Mouse (Mus musculus): ENCODE data around the gene Cdnf. TPM values are rescaled to one million over a fixed set of nuclear protein-coding genes. Genes with fewer than 3 reads are reported as not detected.
A peak's percentile ranks its signal among the peaks of the same experiment; 100 is the strongest.

Gene Cdnf
- polyA plus RNA-seq, 1 experiment = not detected

GRCm38 (mm10) chr2:3499543-3499942 lies 13.3 kb upstream of the Cdnf start:
- H3K4me3 ChIP-seq (ENCODE audit: insufficient read depth, low read depth, low read length) = no peak overlapping the region
- no peak overlapping the region for H3K27ac ChIP-seq (ENCODE audit: insufficient read depth, low read depth, low read length)
- no peaks in the 10 kb centered on the region for H3K4me1 ChIP-seq (ENCODE audit: control insufficient read depth, insufficient read depth, low read length)
- TF ChIP-seq POLR2A (IDR thresholded peaks at IDR 0.05; ENCODE audit: insufficient read depth, low read depth, low read length) (no peak), CTCF (IDR thresholded peaks at IDR 0.05; ENCODE audit: insufficient read depth, low read depth, low read length) (no peak)
- 94% methylated on average over 6 of the region's 6 CpGs for WGBS

GRCm38 (mm10) chr2:3500886-3501285 lies 11.9 kb upstream of the Cdnf start:
- no peak overlapping the region for H3K27ac ChIP-seq (ENCODE audit: insufficient read depth, low read depth, low read length)
- no peak overlapping the region for H3K4me3 ChIP-seq (ENCODE audit: insufficient read depth, low read depth, low read length)
- 98% methylated on average over 5 of the region's 5 CpGs for WGBS
- TF ChIP-seq CTCF (IDR thresholded peaks at IDR 0.05; ENCODE audit: insufficient read depth, low read depth, low read length) (no peak), POLR2A (IDR thresholded peaks at IDR 0.05; ENCODE audit: insufficient read depth, low read depth, low read length) (no peak)
- H3K4me1 ChIP-seq (ENCODE audit: control insufficient read depth, insufficient read depth, low read length) = no peaks in the 10 kb centered on the region

DNA sequence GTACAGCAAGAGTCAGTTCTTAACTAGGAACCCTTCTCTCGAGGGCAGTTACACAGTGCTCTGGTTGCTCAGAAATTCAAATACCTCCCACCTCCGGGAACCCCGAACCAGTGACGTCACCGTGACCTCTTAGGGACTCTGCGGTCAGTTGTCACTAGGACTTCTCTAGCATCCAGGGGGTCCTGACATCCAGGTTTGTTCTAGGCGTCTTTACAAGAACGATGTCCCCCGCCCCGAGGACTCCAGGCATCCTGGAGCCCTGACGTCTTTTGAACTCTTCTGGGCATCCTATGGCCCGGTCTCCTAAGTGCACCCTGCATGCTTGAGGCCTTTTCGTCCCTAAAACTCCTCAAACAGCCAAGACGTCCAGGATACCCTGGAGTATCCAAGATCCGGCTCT lies 754 bp upstream of the Cdnf start:
- WGBS = 1% methylated on average over 15 of the region's 15 CpGs
- Histone ChIP-seq H3K27ac (ENCODE audit: insufficient read depth, low read depth, low read length) (0 out of 2 replicates have a peak overlapping the region, but pooled peaks have one; percentile 68), H3K4me3 (ENCODE audit: insufficient read depth, low read depth, low read length) (peak overlapping the region; percentile 93), H3K4me1 (ENCODE audit: control insufficient read depth, insufficient read depth, low read length) (peaks cover 6% of the 10 kb centered on the region; the same call in 1 of the 2 replicates)
- no peak for TF ChIP-seq POLR2A (IDR thresholded peaks at IDR 0.05; ENCODE audit: insufficient read depth, low read depth, low read length)
- no peak for TF ChIP-seq CTCF (IDR thresholded peaks at IDR 0.05; ENCODE audit: insufficient read depth, low read depth, low read length)

DNA sequence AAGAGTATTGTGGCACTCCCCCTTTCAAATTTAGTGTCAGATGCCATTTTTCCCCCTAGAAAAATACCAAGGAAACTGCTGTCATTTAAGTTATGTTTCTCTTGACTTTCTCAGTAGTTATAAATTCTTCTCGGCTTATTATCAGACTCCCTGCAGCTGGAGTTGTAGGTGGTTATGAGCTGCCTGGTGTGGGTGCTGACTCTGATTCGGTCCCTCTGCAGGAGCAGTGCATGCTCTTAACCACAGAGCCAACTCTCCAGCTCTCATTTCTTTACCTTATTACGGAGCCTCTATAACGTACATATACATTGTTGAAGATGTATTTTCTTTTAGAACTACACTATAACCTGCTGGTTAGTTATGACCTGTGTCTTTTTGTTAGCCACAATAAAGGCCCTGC lies 9.7 kb downstream of the Cdnf start:
- Histone ChIP-seq H3K4me3 (ENCODE audit: insufficient read depth, low read depth, low read length) (no peak overlapping the region), H3K4me1 (ENCODE audit: control insufficient read depth, insufficient read depth, low read length) (no peaks in the 10 kb centered on the region), H3K27ac (ENCODE audit: insufficient read depth, low read depth, low read length) (no peak overlapping the region)
- whole genome bisulfite sequencing = 80% methylated on average over 4 of the region's 4 CpGs
- no peak for TF ChIP-seq CTCF (IDR thresholded peaks at IDR 0.05; ENCODE audit: insufficient read depth, low read depth, low read length)
- no peak for TF ChIP-seq POLR2A (IDR thresholded peaks at IDR 0.05; ENCODE audit: insufficient read depth, low read depth, low read length)

- Histone ChIP-seq H3K4me1 (ENCODE audit: control insufficient read depth, insufficient read depth, low read length) (no peaks in the 10 kb centered on the region), H3K27ac (ENCODE audit: insufficient read depth, low read depth, low read length) (no peak overlapping the region), H3K4me3 (ENCODE audit: insufficient read depth, low read depth, low read length) (no peak overlapping the region)
- WGBS = 83% methylated on average over 6 of the region's 6 CpGs
- TF ChIP-seq CTCF (IDR thresholded peaks at IDR 0.05; ENCODE audit: insufficient read depth, low read depth, low read length) (no peak), POLR2A (IDR thresholded peaks at IDR 0.05; ENCODE audit: insufficient read depth, low read depth, low read length) (no peak)
Observed at GRCm38 (mm10) chr2:3526288-3526687, 13.5 kb downstream of the Cdnf start.

GRCm38 (mm10) chr2:3541307-3542079 lies 28.7 kb downstream of the Cdnf start:
- H3K27ac ChIP-seq (ENCODE audit: insufficient read depth, low read depth, low read length) = no peak overlapping the region
- no peak overlapping the region for H3K4me3 ChIP-seq (ENCODE audit: insufficient read depth, low read depth, low read length)
- WGBS = 69% methylated on average over 9 of the region's 9 CpGs
- H3K4me1 ChIP-seq (ENCODE audit: control insufficient read depth, insufficient read depth, low read length) = no peaks in the 10 kb centered on the region
- TF ChIP-seq CTCF (IDR thresholded peaks at IDR 0.05; ENCODE audit: insufficient read depth, low read depth, low read length) = no peak
- TF ChIP-seq POLR2A (IDR thresholded peaks at IDR 0.05; ENCODE audit: insufficient read depth, low read depth, low read length) = no peak

GRCm38 (mm10) chr2:3546055-3546454 lies 33.2 kb downstream of the Cdnf start:
- Histone ChIP-seq H3K4me3 (ENCODE audit: insufficient read depth, low read depth, low read length) (no peak overlapping the region), H3K4me1 (ENCODE audit: control insufficient read depth, insufficient read depth, low read length) (no peaks in the 10 kb centered on the region), H3K27ac (ENCODE audit: insufficient read depth, low read depth, low read length) (no peak overlapping the region)
- TF ChIP-seq POLR2A (IDR thresholded peaks at IDR 0.05; ENCODE audit: insufficient read depth, low read depth, low read length) (no peak), CTCF (IDR thresholded peaks at IDR 0.05; ENCODE audit: insufficient read depth, low read depth, low read length) (no peak)
- 60% methylated on average over 2 of the region's 2 CpGs for WGBS

DNA sequence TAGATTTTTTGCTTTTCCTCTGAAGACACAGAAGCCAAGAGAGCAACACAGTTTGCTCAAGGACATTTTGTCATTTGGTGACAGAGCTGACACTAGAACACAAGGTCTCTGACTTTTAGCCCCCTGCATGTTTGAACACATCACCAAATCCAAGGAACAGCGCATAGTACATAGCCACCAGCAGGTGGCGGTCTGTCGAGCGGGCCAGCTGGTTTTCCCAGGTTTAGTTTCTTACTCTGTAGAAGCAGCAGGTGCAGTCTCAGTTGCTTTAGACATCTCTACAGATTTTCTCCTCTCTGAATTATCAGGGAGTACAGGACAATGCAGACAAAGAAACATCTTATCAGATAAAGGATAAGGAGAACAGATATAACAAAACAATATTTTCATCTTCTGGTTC lies 33.8 kb downstream of the Cdnf start:
- Histone ChIP-seq H3K27ac (ENCODE audit: insufficient read depth, low read depth, low read length) (no peak overlapping the region), H3K4me3 (ENCODE audit: insufficient read depth, low read depth, low read length) (no peak overlapping the region), H3K4me1 (ENCODE audit: control insufficient read depth, insufficient read depth, low read length) (no peaks in the 10 kb centered on the region)
- no peak for TF ChIP-seq POLR2A (IDR thresholded peaks at IDR 0.05; ENCODE audit: insufficient read depth, low read depth, low read length)
- TF ChIP-seq CTCF (IDR thresholded peaks at IDR 0.05; ENCODE audit: insufficient read depth, low read depth, low read length) = peak; percentile 45; the same call in 1 of the 2 replicates
- WGBS = 5% methylated on average over 4 of the region's 4 CpGs

DNA sequence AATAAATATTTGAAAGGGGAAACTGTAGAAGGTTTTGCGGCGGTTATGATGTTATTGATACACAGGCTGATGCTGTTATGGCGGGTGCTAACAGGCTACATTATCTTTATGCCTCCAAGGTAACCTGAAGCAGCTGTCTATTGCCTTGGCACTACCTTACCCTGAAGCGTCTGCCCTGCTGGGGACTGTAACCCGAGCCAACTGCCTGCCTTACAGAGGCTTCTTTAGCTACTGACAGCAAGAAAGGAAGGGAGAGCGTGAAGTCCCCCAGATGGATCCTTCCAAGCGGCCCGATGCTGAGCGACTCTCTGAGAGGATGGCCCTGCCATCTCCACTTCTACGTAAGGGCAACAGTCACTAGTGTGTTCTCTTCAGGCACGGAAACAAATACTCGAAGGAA lies 57.4 kb downstream of the Cdnf start, which contains the start of gene Fam107b:
Gene Fam107b, plus strand, starts transcription at position 303 of the 400 bp plus-strand sequence.
- 80% methylated on average over 12 of the region's 12 CpGs for WGBS
- Histone ChIP-seq H3K4me1 (ENCODE audit: control insufficient read depth, insufficient read depth, low read length) (no peaks in the 10 kb centered on the region), H3K27ac (ENCODE audit: insufficient read depth, low read depth, low read length) (no peak within 1 kb of the TSS), H3K4me3 (ENCODE audit: insufficient read depth, low read depth, low read length) (no peak within 1 kb of the TSS)
- TF ChIP-seq POLR2A (IDR thresholded peaks at IDR 0.05; ENCODE audit: insufficient read depth, low read depth, low read length) (no peak), CTCF (IDR thresholded peaks at IDR 0.05; ENCODE audit: insufficient read depth, low read depth, low read length) (no peak)
